Mouse (Mus musculus): ENCODE results near the gene Serpina3n.
"Not testable (repeated sequence)": the region's sequence is repeated elsewhere in the genome, so short reads cannot be mapped to it uniquely, and the experiment has no call there.

The Serpina3n gene

DNA sequence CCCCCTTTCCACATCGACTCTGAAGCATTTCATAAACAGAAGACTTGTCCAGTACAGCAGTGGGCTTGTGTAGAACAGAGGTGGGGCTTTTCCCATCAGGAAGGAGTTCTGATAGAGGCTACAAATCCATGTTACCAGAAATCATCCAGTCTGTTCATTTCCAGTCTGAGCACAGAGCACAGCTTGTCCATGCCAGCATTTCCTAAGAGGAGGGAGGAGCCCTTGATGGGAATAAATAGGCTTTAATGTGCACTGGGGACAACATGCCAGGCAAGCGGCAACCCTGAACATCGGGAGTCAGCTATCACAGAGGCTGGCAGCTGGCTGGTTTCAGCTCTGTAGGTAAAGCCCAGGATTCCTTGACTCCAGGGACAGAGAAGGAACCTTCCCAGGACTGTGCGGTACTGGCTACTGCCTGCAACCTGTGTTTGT lies at the start of gene Serpina3n:
Gene Serpina3n, plus strand, starts transcription at position 276 of the 432 bp plus-strand sequence.
- ATAC-seq (ENCODE audit: insufficient number of reproducible peaks, low FRiP score, low TSS enrichment), result no peak

- ATAC-seq (ENCODE audit: insufficient number of reproducible peaks, low FRiP score, low TSS enrichment), result no peak
Measured at GRCm38 (mm10) chr12:104369986-104370385, 36.5 kb upstream of the Serpina3n start.

DNA sequence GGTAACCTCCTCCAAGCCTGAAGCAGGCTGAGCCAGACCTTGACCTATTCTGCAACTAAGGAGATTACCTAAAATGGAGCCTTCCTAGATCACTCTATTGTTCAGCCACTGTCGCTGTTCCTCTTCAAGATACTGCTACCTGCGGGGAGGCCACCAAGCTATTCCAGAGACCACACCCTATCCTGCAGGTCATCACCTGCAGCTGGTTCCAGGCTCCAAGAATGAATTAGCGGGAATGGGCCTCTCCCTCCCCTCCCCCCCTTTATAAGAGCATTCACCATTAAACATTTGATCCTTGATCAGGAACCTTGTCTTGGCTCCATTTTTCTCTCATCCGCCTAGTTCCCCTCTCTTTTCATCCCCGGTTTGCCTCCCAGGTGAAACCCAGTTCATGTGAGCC lies 29.4 kb upstream of the Serpina3n start:
- not testable (repeated sequence) for ATAC-seq (ENCODE audit: insufficient number of reproducible peaks, low FRiP score, low TSS enrichment)

- not testable (repeated sequence) for ATAC-seq (ENCODE audit: insufficient number of reproducible peaks, low FRiP score, low TSS enrichment)
Measured at GRCm38 (mm10) chr12:104378351-104378750, 28.2 kb upstream of the Serpina3n start.

DNA sequence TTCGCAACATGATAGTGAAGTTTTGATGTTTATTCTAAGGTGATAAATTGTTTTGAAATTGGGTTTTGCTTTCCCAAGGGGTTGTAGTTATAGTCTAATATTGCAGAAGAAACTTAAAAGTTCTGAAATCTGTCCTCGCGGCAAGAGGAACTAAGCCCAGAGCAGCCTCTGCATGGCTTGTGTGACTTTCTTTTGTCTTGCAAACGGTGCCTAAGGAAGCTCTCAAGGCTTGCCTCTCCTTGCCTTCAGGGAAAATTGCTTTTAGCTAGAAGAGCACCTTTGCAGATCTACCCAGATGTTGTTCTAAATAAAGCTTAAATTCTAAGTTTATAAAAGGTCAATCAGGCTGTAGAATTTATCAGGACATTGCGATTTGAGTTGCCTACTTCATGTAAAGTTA lies 27.7 kb upstream of the Serpina3n start:
- not testable (repeated sequence) for ATAC-seq (ENCODE audit: insufficient number of reproducible peaks, low FRiP score, low TSS enrichment)

DNA sequence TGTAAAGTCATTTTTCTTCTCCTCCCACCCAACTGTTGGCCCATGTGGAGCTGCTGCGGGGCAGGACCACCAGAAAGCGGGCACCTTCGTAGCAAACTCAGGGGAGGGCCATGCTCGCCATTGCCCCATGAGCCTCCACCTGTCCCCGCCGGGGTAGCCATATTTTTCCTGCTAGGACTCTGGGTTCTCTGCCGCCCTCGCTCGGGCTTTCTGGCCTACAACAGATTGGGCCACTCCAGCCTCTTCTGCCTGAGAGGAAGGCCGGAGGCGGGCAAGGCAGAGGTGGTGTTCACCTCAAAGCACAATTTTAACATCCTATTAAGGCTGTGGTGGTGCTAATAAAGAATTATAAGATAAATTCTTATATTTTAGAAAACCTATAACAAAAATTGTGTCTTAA lies 26.7 kb upstream of the Serpina3n start:
- ATAC-seq (ENCODE audit: insufficient number of reproducible peaks, low FRiP score, low TSS enrichment), result no peak

DNA sequence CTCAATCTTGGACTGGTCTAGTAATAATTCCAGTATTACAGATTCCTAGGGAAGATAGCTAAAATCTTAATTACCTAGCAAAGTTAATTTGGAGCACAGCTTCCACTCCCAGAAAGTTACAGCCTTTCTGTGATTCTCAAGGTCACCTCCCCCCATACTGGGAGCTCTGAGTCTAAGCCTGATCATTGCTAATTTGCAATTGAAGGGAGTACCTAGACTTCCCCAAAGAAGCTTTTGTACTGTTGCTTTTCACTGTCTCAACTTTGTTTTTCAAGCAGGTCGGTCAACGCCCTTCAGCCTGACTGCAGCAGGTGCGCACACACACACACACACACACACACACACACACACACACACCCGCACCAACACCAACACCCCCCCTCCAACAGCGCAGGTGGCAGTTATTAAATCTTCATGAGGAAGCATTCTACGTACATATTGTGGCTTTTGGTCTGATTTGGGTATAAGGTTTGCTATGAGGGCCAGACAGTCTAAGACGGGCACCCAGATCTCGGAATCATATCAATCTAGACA lies 25.4 kb upstream of the Serpina3n start:
- not testable (repeated sequence) for ATAC-seq (ENCODE audit: insufficient number of reproducible peaks, low FRiP score, low TSS enrichment)

DNA sequence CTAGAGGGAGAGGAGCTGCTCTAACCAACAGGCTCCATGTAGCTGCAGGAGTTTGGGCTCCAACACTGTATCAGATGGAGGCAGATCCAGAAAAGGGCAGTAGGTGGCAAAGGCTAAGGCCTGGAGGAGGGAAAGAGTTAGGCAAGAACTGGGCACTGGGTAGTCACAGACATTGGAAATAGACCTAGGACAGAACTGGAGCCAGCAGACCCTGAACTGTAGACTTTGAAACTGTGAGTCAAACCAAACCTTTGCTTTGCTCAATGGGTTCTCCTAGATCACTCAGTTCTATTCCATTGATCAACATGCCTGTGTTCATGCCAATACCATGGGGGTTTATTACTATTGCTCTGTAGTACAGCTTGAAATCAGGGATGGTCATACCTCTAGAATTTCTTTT lies 20.5 kb upstream of the Serpina3n start:
- ATAC-seq (ENCODE audit: insufficient number of reproducible peaks, low FRiP score, low TSS enrichment), result not testable (repeated sequence)

GRCm38 (mm10) chr12:104386878-104387277 lies 19.7 kb upstream of the Serpina3n start:
- ATAC-seq (ENCODE audit: insufficient number of reproducible peaks, low FRiP score, low TSS enrichment), result not testable (repeated sequence)

DNA sequence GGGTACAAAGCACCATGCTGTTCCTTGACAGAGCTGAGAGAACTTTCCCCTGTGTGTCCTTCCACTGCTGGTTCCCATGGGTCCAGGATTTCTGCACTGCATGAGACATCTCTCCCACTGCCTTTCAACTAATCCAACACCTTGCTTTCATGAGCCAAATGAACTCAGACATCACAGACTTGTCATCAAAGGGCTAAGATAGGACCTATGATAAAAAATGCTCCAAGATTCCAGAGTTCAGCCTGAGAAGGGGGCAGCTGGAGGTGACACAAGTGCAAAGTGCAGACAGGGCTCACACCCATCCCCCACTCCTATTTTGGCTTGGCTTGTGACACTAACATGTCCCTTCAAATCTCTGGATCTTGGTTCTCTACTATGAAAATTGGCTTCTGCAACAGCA lies 18.1 kb upstream of the Serpina3n start:
- no peak for ATAC-seq (ENCODE audit: insufficient number of reproducible peaks, low FRiP score, low TSS enrichment)

DNA sequence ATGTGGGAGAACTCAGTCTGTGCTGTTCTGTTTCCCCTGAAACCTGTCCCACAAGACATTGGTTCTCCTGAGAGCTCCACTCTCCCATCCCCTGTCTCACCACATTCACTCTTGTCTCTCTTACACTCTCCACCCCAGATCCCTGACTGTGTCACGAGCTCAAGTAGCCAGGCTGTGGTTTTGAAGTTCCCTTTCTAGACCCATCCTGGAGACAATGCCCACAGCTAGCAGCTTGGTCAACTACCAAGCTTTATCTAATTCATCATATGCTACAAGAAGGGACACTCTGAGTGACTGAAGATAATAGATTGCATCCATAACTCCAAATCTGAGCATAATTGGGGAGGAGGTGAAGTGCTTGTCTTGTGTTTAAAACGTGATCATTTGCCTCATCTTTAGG lies 15.5 kb upstream of the Serpina3n start:
- not testable (repeated sequence) for ATAC-seq (ENCODE audit: insufficient number of reproducible peaks, low FRiP score, low TSS enrichment)

DNA sequence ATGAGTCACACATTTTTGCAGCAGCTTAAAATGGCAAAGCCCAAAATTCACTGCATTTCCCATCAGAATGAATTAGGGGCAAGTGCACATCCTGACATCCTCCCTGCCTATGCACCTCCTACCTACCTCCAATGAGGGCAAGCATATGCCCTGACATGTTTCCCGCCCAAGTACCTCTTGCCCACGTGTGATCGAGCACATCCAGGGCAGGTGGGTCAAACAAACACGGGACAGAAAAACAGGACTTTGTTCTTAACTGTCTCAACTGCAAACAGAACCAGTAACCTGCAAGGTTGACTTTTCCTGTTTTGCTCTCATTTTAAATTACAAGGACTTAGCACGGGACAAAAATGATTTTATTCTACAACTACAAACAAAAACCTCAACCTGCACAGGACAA lies 2.6 kb upstream of the Serpina3n start:
- no peak for ATAC-seq (ENCODE audit: insufficient number of reproducible peaks, low FRiP score, low TSS enrichment)

DNA sequence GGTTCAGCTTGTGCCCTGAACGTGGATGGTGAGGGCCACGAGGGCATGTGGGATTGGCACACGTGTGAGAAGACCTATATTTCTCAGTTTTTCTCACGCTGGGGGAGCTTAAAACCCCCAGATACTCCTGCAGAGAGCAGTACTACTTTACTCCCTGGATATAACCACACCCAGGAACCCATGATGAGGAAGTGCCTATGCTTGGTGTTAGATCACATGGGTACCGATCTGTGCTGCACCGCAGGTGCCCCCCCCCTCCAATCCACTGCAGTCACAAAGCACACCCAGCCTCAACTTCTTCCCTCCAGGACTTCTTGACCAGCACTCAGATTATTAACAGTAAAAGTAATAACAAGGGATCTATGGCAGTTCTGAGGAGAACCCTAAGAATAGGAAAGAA lies 6.0 kb downstream of the Serpina3n start:
- no peak for ATAC-seq (ENCODE audit: insufficient number of reproducible peaks, low FRiP score, low TSS enrichment)

DNA sequence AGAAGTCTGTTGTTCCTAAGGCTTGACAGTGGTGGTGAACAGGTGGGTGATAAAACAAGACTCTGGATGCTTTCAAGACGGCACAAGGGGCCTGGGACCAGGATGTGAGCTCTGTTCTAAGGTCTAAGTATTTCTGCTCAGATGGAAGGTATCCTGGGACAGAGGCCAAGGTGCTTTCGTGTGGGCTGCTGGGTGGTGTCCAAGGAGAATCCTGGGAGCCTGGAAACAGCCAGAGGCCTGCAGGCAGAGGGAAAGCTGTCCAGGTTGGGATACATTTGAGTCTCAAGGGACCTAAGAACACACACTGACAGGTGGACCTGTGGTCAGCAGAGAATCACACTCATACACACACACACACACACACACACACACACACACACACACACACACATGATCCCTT lies 8.0 kb downstream of the Serpina3n start:
- no peak for ATAC-seq (ENCODE audit: insufficient number of reproducible peaks, low FRiP score, low TSS enrichment)

- peak; percentile 63; the same call in 1 of the 2 replicates for ATAC-seq (ENCODE audit: insufficient number of reproducible peaks, low FRiP score, low TSS enrichment)
Measured at GRCm38 (mm10) chr12:104415625-104416315, 9.2 kb downstream of the Serpina3n start.

- no peak for ATAC-seq (ENCODE audit: insufficient number of reproducible peaks, low FRiP score, low TSS enrichment)
Measured at GRCm38 (mm10) chr12:104418340-104419135, 12.0 kb downstream of the Serpina3n start.

GRCm38 (mm10) chr12:104419136-104419462 lies 12.6 kb downstream of the Serpina3n start:
- no peak for ATAC-seq (ENCODE audit: insufficient number of reproducible peaks, low FRiP score, low TSS enrichment)

DNA sequence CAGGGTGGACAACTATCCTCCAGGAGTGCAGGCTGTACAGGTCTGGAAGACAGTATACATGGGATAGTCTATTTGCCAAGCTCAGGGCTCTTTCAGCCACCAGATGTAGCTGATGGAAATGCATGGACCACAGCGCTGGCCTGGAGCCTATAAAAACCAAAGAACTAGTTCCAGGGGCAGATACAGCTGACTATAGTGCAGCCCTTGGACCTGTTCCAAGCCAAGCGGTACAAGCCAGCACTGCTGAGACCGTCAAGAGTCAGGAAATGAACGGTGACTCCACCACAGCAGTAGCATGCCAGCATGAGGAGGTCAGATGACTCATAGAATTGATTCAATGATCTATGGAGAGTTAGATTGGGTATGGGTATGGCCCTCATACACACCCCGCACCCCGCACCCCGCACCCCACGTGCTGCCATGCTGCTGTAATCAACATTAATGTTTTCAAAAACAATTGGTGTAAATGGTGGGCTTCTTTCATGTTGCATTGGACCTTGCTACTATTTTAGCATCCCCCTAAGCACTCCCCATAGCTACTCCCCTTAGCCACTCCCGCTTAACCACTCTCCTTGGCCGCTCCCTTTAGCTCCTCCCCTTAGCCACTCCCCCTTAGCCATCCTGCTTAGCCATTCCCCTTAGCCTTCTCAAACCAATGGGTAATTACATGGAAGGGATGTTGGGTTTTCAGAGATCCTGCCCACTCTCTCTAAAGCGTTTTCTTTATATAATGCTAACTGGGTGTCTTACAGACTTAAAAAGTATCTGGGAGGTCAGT lies 16.3 kb downstream of the Serpina3n start:
- ATAC-seq (ENCODE audit: insufficient number of reproducible peaks, low FRiP score, low TSS enrichment), result no peak

- no peak for ATAC-seq (ENCODE audit: insufficient number of reproducible peaks, low FRiP score, low TSS enrichment)
Measured at GRCm38 (mm10) chr12:104425591-104425990, 19.1 kb downstream of the Serpina3n start.

- peak; percentile 49; the same call in 1 of the 2 replicates for ATAC-seq (ENCODE audit: insufficient number of reproducible peaks, low FRiP score, low TSS enrichment)
Measured at GRCm38 (mm10) chr12:104426915-104427314, 20.4 kb downstream of the Serpina3n start.

DNA sequence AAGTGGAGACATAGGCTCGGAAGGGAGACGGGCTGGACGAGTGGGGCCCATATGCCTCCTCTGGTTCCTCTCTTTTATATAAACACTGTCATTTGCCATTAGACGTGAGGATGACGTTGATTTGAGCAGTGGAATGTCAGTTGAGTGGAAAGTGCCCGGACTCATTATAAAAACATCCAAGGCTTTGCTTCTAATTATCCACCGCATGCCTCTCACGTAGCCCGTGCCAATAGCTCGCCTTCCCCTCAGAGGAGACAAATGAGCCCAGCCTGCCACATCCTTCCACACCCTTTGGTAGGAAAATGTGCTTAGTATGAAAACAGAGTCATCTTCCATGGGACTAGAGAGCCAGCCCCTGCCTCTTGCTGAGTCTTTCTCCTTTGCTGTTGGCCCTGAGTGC lies 24.8 kb downstream of the Serpina3n start:
- no peak for ATAC-seq (ENCODE audit: insufficient number of reproducible peaks, low FRiP score, low TSS enrichment)
